Mouse (Mus musculus) spleen, adult 2 months (tissue): ENCODE results near the gene Sestd1.

Experiments used
- CTCF ChIP-seq: fragments of 200-500 bp; IDR thresholded peaks from 2 replicates; pipeline ENCODE4 v1.5.1; 2011; ENCODE audit warnings: mild to moderate bottlenecking, inconsistent platforms; ENCODE audit not compliant: insufficient read depth, insufficient read length, insufficient replicate concordance; ENCODE audit errors: extremely low read depth
- POLR2A ChIP-seq: fragments of 200-500 bp; IDR thresholded peaks from 2 replicates; pipeline ENCODE4 v1.6.1; 2011; ENCODE audit warnings: low read depth, low read length, inconsistent platforms

GRCm38 (mm10) chr2:77247200-77247830, 33.1 kb downstream of the Sestd1 start:
- TF ChIP-seq CTCF, result no peak
- TF ChIP-seq POLR2A, result no peak
